Mouse (Mus musculus): Measurements from ENCODE around the gene Pbld1. TPM values are rescaled to one million over a fixed set of nuclear protein-coding genes. Genes with fewer than 3 reads are reported as not detected.

The Pbld1 gene
- polyA plus RNA-seq, 1 experiment: 0.31 TPM

DNA sequence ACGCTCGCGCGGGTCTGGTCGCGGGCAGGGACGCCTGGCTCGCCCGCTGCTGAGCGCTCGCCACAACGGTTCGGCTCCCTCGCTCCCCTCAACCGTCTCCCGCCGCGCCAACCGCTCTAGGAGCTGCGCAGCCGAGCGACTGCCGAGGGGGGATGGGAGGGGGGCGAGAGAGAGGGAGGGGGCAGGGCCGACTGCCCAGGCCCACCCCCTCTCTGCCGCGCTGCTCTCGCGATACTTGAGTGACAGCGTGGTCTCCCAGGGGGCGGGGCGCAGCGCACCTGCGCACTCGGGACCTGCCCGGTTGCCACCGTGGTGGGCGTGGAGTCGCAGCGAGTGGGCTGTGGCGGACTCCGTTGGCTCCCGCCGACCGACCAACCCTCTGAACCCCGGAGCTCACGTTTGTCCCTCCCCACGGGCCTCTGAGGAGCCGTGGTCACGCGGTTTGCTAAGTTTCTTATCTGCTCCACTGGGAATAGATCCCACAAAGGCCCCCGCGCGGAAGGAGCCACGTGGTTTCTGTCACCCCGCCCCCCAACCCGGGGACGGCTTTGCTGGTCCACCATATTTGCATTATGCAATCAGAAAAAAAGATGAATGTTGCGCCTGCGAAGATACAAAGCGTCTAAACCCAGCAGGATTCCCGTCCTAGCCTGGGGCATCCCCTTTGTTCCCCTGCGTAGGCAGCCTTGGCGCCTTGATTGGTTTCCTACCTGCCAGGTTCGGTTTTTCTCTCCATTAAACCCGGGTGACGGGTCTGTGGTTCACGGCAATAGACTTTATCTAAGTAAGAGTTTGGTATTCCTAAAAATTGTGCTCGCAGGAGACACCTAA, 36.0 kb upstream of the Pbld1 start, which contains the start of the genes Hnrnph3 and Pbld2:
Hnrnph3 (minus strand) TSS at position 469 of the 831 bp plus-strand sequence.
Pbld2 (plus strand) TSS at position 567 of the 831 bp plus-strand sequence.
- H3K27me3 ChIP-seq (ENCODE audit: control insufficient read depth, insufficient read depth, insufficient read length): no peaks in the 10 kb centered on the region
- TF ChIP-seq REST (IDR thresholded peaks at IDR 0.05; ENCODE audit: insufficient read depth, insufficient read length) (peak; percentile 75), SRF (IDR thresholded peaks at IDR 0.05; ENCODE audit: control insufficient read depth, insufficient read length, low read depth) (peak; percentile 42), USF1 (IDR thresholded peaks at IDR 0.05; ENCODE audit: low read depth) (peak; percentile 88), MAX (IDR thresholded peaks at IDR 0.05; ENCODE audit: low read depth) (no peak), TCF12 (IDR thresholded peaks at IDR 0.05; ENCODE audit: insufficient read depth, poor library complexity, severe bottlenecking) (no peak), CEBPB (IDR thresholded peaks at IDR 0.05; ENCODE audit: insufficient read depth, poor library complexity, severe bottlenecking) (peak; percentile 88), POLR2AphosphoS2 (IDR thresholded peaks at IDR 0.05; ENCODE audit: insufficient read length, low read depth) (peak; percentile 76), TCF3 (IDR thresholded peaks at IDR 0.05; ENCODE audit: insufficient read length, low read depth) (no peak), E2F4 (IDR thresholded peaks at IDR 0.05; ENCODE audit: insufficient read depth) (no peak), MYOD1 (IDR thresholded peaks at IDR 0.05; ENCODE audit: control insufficient read depth in 1 of 3, insufficient read length in 2 of 3, low read depth in 2 of 3) (peak in 2 of 3 experiments; percentile 72 to 77), POLR2A (IDR thresholded peaks at IDR 0.05; ENCODE audit: insufficient read length, low read depth) (peak; percentile 86), MYOG (IDR thresholded peaks at IDR 0.05; ENCODE audit: control insufficient read depth in 1 of 3, insufficient read depth in 1 of 3, insufficient read length in 2 of 3, low read depth in 2 of 3) (peak in 2 of 3 experiments; percentile 69 to 77)

GRCm38 (mm10) chr10:63024580-63024910, 35.4 kb upstream of the Pbld1 start:
- no peak for TF ChIP-seq POLR2A (IDR thresholded peaks at IDR 0.05; ENCODE audit: insufficient read length, low read depth)
- no peak for TF ChIP-seq TCF3 (IDR thresholded peaks at IDR 0.05; ENCODE audit: insufficient read length, low read depth)
- no peak for TF ChIP-seq TCF12 (IDR thresholded peaks at IDR 0.05; ENCODE audit: insufficient read depth, poor library complexity, severe bottlenecking)
- no peak for TF ChIP-seq REST (IDR thresholded peaks at IDR 0.05; ENCODE audit: insufficient read depth, insufficient read length)
- TF ChIP-seq USF1 (IDR thresholded peaks at IDR 0.05; ENCODE audit: low read depth): no peak
- TF ChIP-seq SRF (IDR thresholded peaks at IDR 0.05; ENCODE audit: control insufficient read depth, insufficient read length, low read depth): no peak
- TF ChIP-seq CEBPB (IDR thresholded peaks at IDR 0.05; ENCODE audit: insufficient read depth, poor library complexity, severe bottlenecking): no peak
- no peak for TF ChIP-seq MYOD1 (IDR thresholded peaks at IDR 0.05; ENCODE audit: control insufficient read depth in 1 of 3, insufficient read length in 2 of 3, low read depth in 2 of 3)
- TF ChIP-seq POLR2AphosphoS2 (IDR thresholded peaks at IDR 0.05; ENCODE audit: insufficient read length, low read depth): no peak
- no peak for TF ChIP-seq MYOG (IDR thresholded peaks at IDR 0.05; ENCODE audit: control insufficient read depth in 1 of 3, insufficient read depth in 1 of 3, insufficient read length in 2 of 3, low read depth in 2 of 3)
- TF ChIP-seq E2F4 (IDR thresholded peaks at IDR 0.05; ENCODE audit: insufficient read depth): no peak
- TF ChIP-seq MAX (IDR thresholded peaks at IDR 0.05; ENCODE audit: low read depth): no peak
- Histone ChIP-seq H3K4me2 (ENCODE audit: low read depth) (peak overlapping the region; percentile 83), H3K4me3 (peak overlapping the region; percentile 98), H3K36me3 (ENCODE audit: control insufficient read depth, insufficient read depth) (no peaks in the 10 kb centered on the region), H3K27me3 (ENCODE audit: control insufficient read depth, insufficient read depth, insufficient read length) (no peaks in the 10 kb centered on the region), H3K79me2 (ENCODE audit: control insufficient read depth, insufficient read depth) (peaks cover 38% of the 10 kb centered on the region), H3ac (ENCODE audit: control insufficient read depth, insufficient read length) (peak overlapping the region; percentile 75)

More for the DNA sequence above, 36.0 kb upstream of the Pbld1 start, which contains the start of the genes Hnrnph3 and Pbld2:
- Histone ChIP-seq H3K36me3 (ENCODE audit: control insufficient read depth, insufficient read depth) (no peaks in the 10 kb centered on the region), H3K79me2 (ENCODE audit: control insufficient read depth, insufficient read depth) (peaks cover 44% of the 10 kb centered on the region), H3K4me3 (peak within 1 kb of the TSS; percentile 98), H3K4me2 (ENCODE audit: low read depth) (peak within 1 kb of the TSS; percentile 83), H3ac (ENCODE audit: control insufficient read depth, insufficient read length) (peak within 1 kb of the TSS; percentile 75)

DNA sequence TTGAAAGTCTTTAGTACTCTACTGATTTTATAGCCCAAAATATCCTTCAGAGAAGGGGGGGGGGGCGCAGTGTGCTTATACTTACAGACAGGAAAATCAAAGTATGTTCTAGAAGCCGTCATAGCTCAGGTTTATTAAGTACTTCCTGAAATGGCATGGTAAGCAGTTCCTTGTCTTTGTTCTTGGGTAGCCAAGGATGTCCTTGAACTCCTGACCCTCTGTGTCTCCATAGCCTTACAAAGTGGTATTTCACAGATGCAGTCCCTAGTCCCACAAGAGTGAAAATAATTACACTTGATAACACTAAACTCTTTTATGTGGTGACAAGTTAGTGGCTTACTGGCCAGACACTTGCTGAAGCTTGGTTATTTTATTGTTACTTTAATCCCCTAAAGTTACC, 34.9 kb upstream of the Pbld1 start:
- H3K36me3 ChIP-seq (ENCODE audit: control insufficient read depth, insufficient read depth): no peaks in the 10 kb centered on the region
- H3ac ChIP-seq (ENCODE audit: control insufficient read depth, insufficient read length): no peak overlapping the region
- peak overlapping the region; percentile 83 for H3K4me2 ChIP-seq (ENCODE audit: low read depth)
- TF ChIP-seq MYOD1 (IDR thresholded peaks at IDR 0.05; ENCODE audit: control insufficient read depth in 1 of 3, insufficient read length in 2 of 3, low read depth in 2 of 3): no peak
- H3K27me3 ChIP-seq (ENCODE audit: control insufficient read depth, insufficient read depth, insufficient read length): no peaks in the 10 kb centered on the region
- peak overlapping the region; percentile 98 for H3K4me3 ChIP-seq
- H3K79me2 ChIP-seq (ENCODE audit: control insufficient read depth, insufficient read depth): peaks cover 34% of the 10 kb centered on the region

DNA sequence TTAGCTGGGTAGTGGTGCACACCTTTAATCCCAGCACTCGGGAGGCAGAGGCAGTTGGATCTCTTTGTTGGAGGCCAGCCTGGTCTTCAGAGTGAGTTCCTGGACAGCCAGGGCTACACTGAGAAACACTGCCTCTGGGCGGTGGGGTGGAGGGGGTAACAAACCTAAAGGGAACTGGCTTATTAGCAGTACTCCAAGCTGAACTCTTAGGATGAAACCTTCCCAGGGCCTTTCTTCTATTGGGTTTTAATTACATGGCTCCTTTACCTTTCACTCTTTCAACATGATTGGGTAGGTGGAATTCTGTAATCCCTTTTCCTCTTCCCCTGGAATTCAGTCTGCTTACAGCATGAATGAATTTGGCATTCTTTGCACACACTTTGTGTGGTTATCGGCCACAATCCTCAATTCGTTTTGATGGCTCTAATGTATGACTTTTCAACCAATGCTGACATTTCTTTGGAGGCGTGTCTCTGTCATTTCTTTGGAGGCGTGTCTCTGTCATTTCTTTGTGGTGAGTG, 34.4 kb upstream of the Pbld1 start:
- H3K79me2 ChIP-seq (ENCODE audit: control insufficient read depth, insufficient read depth): peaks cover 28% of the 10 kb centered on the region
- TF ChIP-seq CEBPB (IDR thresholded peaks at IDR 0.05; ENCODE audit: insufficient read depth, poor library complexity, severe bottlenecking) (no peak), USF1 (IDR thresholded peaks at IDR 0.05; ENCODE audit: low read depth) (no peak), MAX (IDR thresholded peaks at IDR 0.05; ENCODE audit: low read depth) (no peak), REST (IDR thresholded peaks at IDR 0.05; ENCODE audit: insufficient read depth, insufficient read length) (no peak), E2F4 (IDR thresholded peaks at IDR 0.05; ENCODE audit: insufficient read depth) (no peak), MYOG (IDR thresholded peaks at IDR 0.05; ENCODE audit: control insufficient read depth in 1 of 3, insufficient read depth in 1 of 3, insufficient read length in 2 of 3, low read depth in 2 of 3) (no peak), TCF3 (IDR thresholded peaks at IDR 0.05; ENCODE audit: insufficient read length, low read depth) (no peak), SRF (IDR thresholded peaks at IDR 0.05; ENCODE audit: control insufficient read depth, insufficient read length, low read depth) (no peak), POLR2A (IDR thresholded peaks at IDR 0.05; ENCODE audit: insufficient read length, low read depth) (no peak), MYOD1 (IDR thresholded peaks at IDR 0.05; ENCODE audit: control insufficient read depth in 1 of 3, insufficient read length in 2 of 3, low read depth in 2 of 3) (no peak)
- H3K36me3 ChIP-seq (ENCODE audit: control insufficient read depth, insufficient read depth): no peaks in the 10 kb centered on the region
- H3K4me3 ChIP-seq: peak overlapping the region; percentile 98
- H3ac ChIP-seq (ENCODE audit: control insufficient read depth, insufficient read length): no peak overlapping the region
- H3K4me2 ChIP-seq (ENCODE audit: low read depth): peak overlapping the region; percentile 83
- no peaks in the 10 kb centered on the region for H3K27me3 ChIP-seq (ENCODE audit: control insufficient read depth, insufficient read depth, insufficient read length)
